Mouse (Mus musculus) hindbrain, embryonic 13.5 days (tissue): Measurements from ENCODE around the gene Hdac9. TPM values are rescaled to one million over a fixed set of nuclear protein-coding genes. Genes with fewer than 3 reads are reported as not detected.
"Not testable (repeated sequence)": the region's sequence is repeated elsewhere in the genome, so short reads cannot be mapped to it uniquely, and the experiment has no call there.

Source experiments
- ATAC-seq: fragments of 200-750 bp; cut with Nextera tagmentation; 2 replicates; pipeline ENCODE4 v1.8.0; 2017; ENCODE audit warnings: moderate TSS enrichment; ENCODE audit not compliant: low FRiP score
- H3K27ac ChIP-seq: fragments of 300-500 bp; sonication (generic); 2 replicates; pipeline ENCODE4 v1.5.1; 2015; ENCODE audit warnings: inconsistent platforms, mild to moderate bottlenecking, moderate library complexity
- H3K27me3 ChIP-seq: fragments of 300-500 bp; sonication (generic); 2 replicates; pipeline ENCODE4 v1.6.1; 2015; ENCODE audit warnings: mild to moderate bottlenecking, inconsistent platforms
- H3K36me3 ChIP-seq: fragments of 300-500 bp; sonication (generic); 2 replicates; pipeline ENCODE4 v1.6.1; 2015; ENCODE audit warnings: mild to moderate bottlenecking, inconsistent platforms
- H3K4me1 ChIP-seq: fragments of 300-500 bp; sonication (generic); replicated peaks from 2 replicates; pipeline ENCODE4 v1.6.1; 2015; ENCODE audit warnings: inconsistent platforms
- H3K4me2 ChIP-seq: fragments of 300-500 bp; sonication (generic); 2 replicates; pipeline ENCODE4 v1.6.1; 2015; ENCODE audit warnings: inconsistent platforms, mild to moderate bottlenecking, moderate library complexity
- H3K4me3 ChIP-seq: fragments of 300-500 bp; sonication (generic); 2 replicates; pipeline ENCODE4 v1.5.1; 2015; ENCODE audit warnings: mild to moderate bottlenecking, inconsistent platforms
- H3K9ac ChIP-seq: fragments of 300-500 bp; sonication (generic); 2 replicates; pipeline ENCODE4 v1.6.1; 2015; ENCODE audit warnings: mild to moderate bottlenecking, inconsistent platforms
- H3K9me3 ChIP-seq: fragments of 300-500 bp; sonication (generic); 2 replicates; pipeline ENCODE4 v1.6.1; 2016; ENCODE audit warnings: inconsistent platforms
- WGBS: fragments of 180-500 bp; shearing (Covaris S2); methylation state at CpG from one replicate; pipeline ENCODE4 v1.1.7; 2015; 5-methylcytosine and 5-hydroxymethylcytosine counted together
- polyA plus RNA-seq: library from polyadenylated mRNA; unstranded; fragments of >200 nt; fragmentation: Nextera tagmentation; extraction: Ambion mirVana; gene quantifications from 2 replicates; pipeline ENCODE4 v1.2.1, GENCODE M21; 2015

The Hdac9 gene
- polyA plus RNA-seq, 1 experiment from 2014 or later = 9.8 TPM

- H3K27ac ChIP-seq = no peak overlapping the region
- peak overlapping the region; percentile 15 for H3K4me3 ChIP-seq
- ATAC-seq = no peak
- no peaks in the 10 kb centered on the region for H3K36me3 ChIP-seq
- H3K4me1 ChIP-seq = 0 out of 2 replicates have a peak, but pooled peaks cover 2% of the 10 kb centered on the region
- H3K9me3 ChIP-seq = no peaks in the 10 kb centered on the region
- WGBS = 61% methylated on average over 3 of the region's 3 CpGs
- H3K4me2 ChIP-seq = no peak overlapping the region
- H3K9ac ChIP-seq = no peak overlapping the region
- H3K27me3 ChIP-seq = no peaks in the 10 kb centered on the region
Observed at GRCm38 (mm10) chr12:34495940-34496339, 421.0 kb downstream of the Hdac9 start.

GRCm38 (mm10) chr12:34489629-34490028 is 427.3 kb downstream of the Hdac9 start:
- no peaks in the 10 kb centered on the region for H3K27me3 ChIP-seq
- no peak for ATAC-seq

GRCm38 (mm10) chr12:34487666-34488065 is 429.2 kb downstream of the Hdac9 start:
- Histone ChIP-seq H3K27ac (no peak overlapping the region), H3K4me2 (no peak overlapping the region), H3K27me3 (no peaks in the 10 kb centered on the region), H3K9me3 (no peaks in the 10 kb centered on the region), H3K4me1 (no peaks in the 10 kb centered on the region), H3K36me3 (no peaks in the 10 kb centered on the region), H3K9ac (no peak overlapping the region), H3K4me3 (no peak overlapping the region)
- WGBS = 94% methylated on average over 1 of the region's 1 CpGs
- ATAC-seq = no peak

More at GRCm38 (mm10) chr12:34489629-34490028, 427.3 kb downstream of the Hdac9 start:
- Histone ChIP-seq H3K27ac (no peak overlapping the region), H3K9ac (no peak overlapping the region), H3K4me2 (no peak overlapping the region), H3K4me1 (no peaks in the 10 kb centered on the region), H3K4me3 (no peak overlapping the region), H3K36me3 (no peaks in the 10 kb centered on the region), H3K9me3 (no peaks in the 10 kb centered on the region)

GRCm38 (mm10) chr12:34487021-34487420 is 429.9 kb downstream of the Hdac9 start:
- Histone ChIP-seq H3K4me1 (no peaks in the 10 kb centered on the region), H3K27ac (no peak overlapping the region), H3K9me3 (no peaks in the 10 kb centered on the region), H3K9ac (no peak overlapping the region), H3K4me2 (no peak overlapping the region), H3K27me3 (no peaks in the 10 kb centered on the region), H3K36me3 (no peaks in the 10 kb centered on the region), H3K4me3 (no peak overlapping the region)
- 82% methylated on average over 3 of the region's 3 CpGs for WGBS
- no peak for ATAC-seq

GRCm38 (mm10) chr12:34486016-34486415 is 430.9 kb downstream of the Hdac9 start:
- Histone ChIP-seq H3K4me3 (no peak overlapping the region), H3K4me2 (no peak overlapping the region), H3K27ac (no peak overlapping the region), H3K9me3 (no peaks in the 10 kb centered on the region), H3K4me1 (no peaks in the 10 kb centered on the region), H3K9ac (no peak overlapping the region), H3K27me3 (no peaks in the 10 kb centered on the region), H3K36me3 (no peaks in the 10 kb centered on the region)
- 81% methylated on average over 2 of the region's 2 CpGs for WGBS
- ATAC-seq = no peak

- H3K4me2 ChIP-seq = no peak overlapping the region
- no peaks in the 10 kb centered on the region for H3K27me3 ChIP-seq
- no peak overlapping the region for H3K9ac ChIP-seq
- 96% methylated on average over 5 of the region's 5 CpGs for WGBS
- no peak overlapping the region for H3K27ac ChIP-seq
- ATAC-seq = no peak
- no peaks in the 10 kb centered on the region for H3K36me3 ChIP-seq
- H3K4me1 ChIP-seq = no peaks in the 10 kb centered on the region
- no peaks in the 10 kb centered on the region for H3K9me3 ChIP-seq
- H3K4me3 ChIP-seq = no peak overlapping the region
Observed at GRCm38 (mm10) chr12:34481702-34482101, 435.2 kb downstream of the Hdac9 start.

- Histone ChIP-seq H3K9me3 (no peaks in the 10 kb centered on the region), H3K27me3 (no peaks in the 10 kb centered on the region), H3K4me3 (no peak overlapping the region), H3K4me1 (no peaks in the 10 kb centered on the region), H3K4me2 (no peak overlapping the region), H3K9ac (no peak overlapping the region), H3K27ac (no peak overlapping the region), H3K36me3 (no peaks in the 10 kb centered on the region)
- ATAC-seq = no peak
- 86% methylated on average over 10 of the region's 10 CpGs for WGBS
Observed at GRCm38 (mm10) chr12:34472949-34473651, 443.8 kb downstream of the Hdac9 start.

- Histone ChIP-seq H3K9ac (no peak overlapping the region), H3K27ac (no peak overlapping the region), H3K4me1 (no peaks in the 10 kb centered on the region), H3K9me3 (no peaks in the 10 kb centered on the region), H3K4me3 (no peak overlapping the region), H3K4me2 (no peak overlapping the region), H3K27me3 (no peaks in the 10 kb centered on the region), H3K36me3 (no peaks in the 10 kb centered on the region)
- 61% methylated on average over 4 of the region's 4 CpGs for WGBS
- ATAC-seq = no peak
Observed at GRCm38 (mm10) chr12:34472542-34472941, 444.4 kb downstream of the Hdac9 start.

- Histone ChIP-seq H3K4me2 (no peak overlapping the region), H3K36me3 (no peaks in the 10 kb centered on the region), H3K9ac (no peak overlapping the region), H3K4me3 (no peak overlapping the region), H3K27ac (no peak overlapping the region), H3K9me3 (no peaks in the 10 kb centered on the region), H3K27me3 (no peaks in the 10 kb centered on the region), H3K4me1 (no peaks in the 10 kb centered on the region)
- no peak for ATAC-seq
- 56% methylated on average over 1 of the region's 1 CpGs for WGBS
Observed at GRCm38 (mm10) chr12:34461728-34462127, 455.2 kb downstream of the Hdac9 start.

- Histone ChIP-seq H3K9me3 (no peaks in the 10 kb centered on the region), H3K4me2 (no peak overlapping the region), H3K9ac (no peak overlapping the region), H3K27ac (no peak overlapping the region), H3K4me3 (no peak overlapping the region), H3K4me1 (no peaks in the 10 kb centered on the region), H3K27me3 (no peaks in the 10 kb centered on the region), H3K36me3 (no peaks in the 10 kb centered on the region)
- ATAC-seq = no peak
- 91% methylated on average over 5 of the region's 5 CpGs for WGBS
Observed at GRCm38 (mm10) chr12:34452643-34453042, 464.3 kb downstream of the Hdac9 start.

- Histone ChIP-seq H3K4me1 (no peaks in the 10 kb centered on the region), H3K4me3 (no peak overlapping the region), H3K36me3 (no peaks in the 10 kb centered on the region), H3K27me3 (no peaks in the 10 kb centered on the region), H3K4me2 (no peak overlapping the region), H3K9ac (no peak overlapping the region), H3K9me3 (no peaks in the 10 kb centered on the region), H3K27ac (no peak overlapping the region)
- WGBS = 55% methylated on average over 2 of the region's 2 CpGs
- no peak for ATAC-seq
Observed at GRCm38 (mm10) chr12:34451198-34451597, 465.7 kb downstream of the Hdac9 start.

GRCm38 (mm10) chr12:34444724-34445123 is 472.2 kb downstream of the Hdac9 start:
- 97% methylated on average over 1 of the region's 1 CpGs for WGBS

GRCm38 (mm10) chr12:34440930-34441329 is 476.0 kb downstream of the Hdac9 start:
- no peak overlapping the region for H3K9ac ChIP-seq
- no peak for ATAC-seq
- no peak overlapping the region for H3K4me3 ChIP-seq
- WGBS = 51% methylated on average over 8 of the region's 8 CpGs
- H3K27ac ChIP-seq = no peak overlapping the region
- H3K4me2 ChIP-seq = no peak overlapping the region
- no peaks in the 10 kb centered on the region for H3K27me3 ChIP-seq
- H3K36me3 ChIP-seq = no peaks in the 10 kb centered on the region
- no peaks in the 10 kb centered on the region for H3K9me3 ChIP-seq
- H3K4me1 ChIP-seq = 0 out of 2 replicates have a peak, but pooled peaks cover 4% of the 10 kb centered on the region

More at GRCm38 (mm10) chr12:34444724-34445123, 472.2 kb downstream of the Hdac9 start:
- not testable (repeated sequence) for H3K4me1 ChIP-seq, H3K27ac ChIP-seq, H3K9me3 ChIP-seq, H3K4me2 ChIP-seq, H3K9ac ChIP-seq, ATAC-seq, H3K4me3 ChIP-seq, H3K36me3 ChIP-seq, H3K27me3 ChIP-seq
